Mouse (Mus musculus): Measurements from ENCODE around the gene Ptpn6. TPM values are rescaled to one million over a fixed set of nuclear protein-coding genes. Genes with fewer than 3 reads are reported as not detected.

Ptpn6 gene
- polyA plus RNA-seq, 1 experiment from 2014 or later: 4.9 TPM

DNA sequence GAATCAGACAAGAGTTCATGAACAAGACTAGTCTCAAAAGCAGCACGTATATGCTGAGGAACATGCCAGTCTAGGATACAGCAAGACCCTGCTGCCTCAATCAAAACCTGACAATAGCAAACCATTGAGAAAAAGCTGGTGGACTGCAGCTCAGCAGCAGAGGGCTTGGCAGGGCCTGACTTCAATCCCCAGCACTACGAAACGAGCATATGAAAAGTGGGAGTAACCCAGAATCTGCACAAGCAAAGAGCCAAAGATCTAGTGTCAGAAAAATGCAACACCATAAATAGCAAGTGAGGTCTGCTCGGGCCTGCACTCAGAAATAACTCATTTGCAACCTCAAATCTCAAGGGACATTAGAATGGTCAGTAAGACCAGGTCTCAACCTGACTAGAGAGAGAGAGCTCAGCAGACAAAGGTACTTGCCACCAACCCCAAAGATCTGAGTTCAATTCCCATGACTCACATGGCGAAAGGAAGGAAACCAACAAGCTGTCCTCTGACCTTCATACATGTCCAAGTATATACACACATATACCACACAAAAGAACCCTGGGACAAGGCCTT, 32.4 kb downstream of the Ptpn6 start:
- no peak overlapping the region for H3K9ac ChIP-seq (ENCODE audit: low read depth, low read length)
- peaks cover 22% of the 10 kb centered on the region for H3K36me3 ChIP-seq (ENCODE audit: control insufficient read depth, insufficient read depth, low read length)
- no peak for ATAC-seq
- H3K4me1 ChIP-seq (ENCODE audit: control insufficient read depth, insufficient read depth, low read depth, low read length): peaks cover 12% of the 10 kb centered on the region
- no peak overlapping the region for H3K4me3 ChIP-seq (ENCODE audit: low read length)
- WGBS: 85% methylated on average over 5 of the region's 5 CpGs
- no peaks in the 10 kb centered on the region for H3K9me3 ChIP-seq (ENCODE audit: control insufficient read depth, low read length)
- H3K27ac ChIP-seq (ENCODE audit: low read depth, low read length): no peak overlapping the region
- no peak overlapping the region for H3K4me2 ChIP-seq (ENCODE audit: low read length)
- no peaks in the 10 kb centered on the region for H3K27me3 ChIP-seq (replicated peaks; ENCODE audit: control insufficient read depth, insufficient read depth, low read length)

DNA sequence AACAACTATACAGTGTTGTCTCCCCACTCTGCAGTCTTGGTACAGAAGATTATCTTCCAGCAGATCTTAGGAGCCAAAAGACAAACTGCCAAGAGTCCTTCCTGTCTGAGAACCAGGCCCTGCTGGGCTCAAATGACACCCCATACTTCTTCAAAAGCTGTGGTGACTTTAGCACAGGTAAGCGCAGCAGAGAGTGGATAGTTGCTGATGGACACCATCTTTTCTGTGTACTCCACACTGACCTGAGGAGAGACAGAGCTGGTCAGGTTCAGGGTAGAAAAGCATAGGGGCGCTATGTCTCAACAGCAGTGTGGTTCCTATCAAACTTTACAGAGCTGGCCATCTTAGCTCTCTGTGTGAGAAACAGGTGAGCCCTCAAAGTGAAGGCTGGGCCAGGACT, 34.1 kb downstream of the Ptpn6 start:
- Histone ChIP-seq H3K27me3 (replicated peaks; ENCODE audit: control insufficient read depth, insufficient read depth, low read length) (no peaks in the 10 kb centered on the region), H3K4me2 (ENCODE audit: low read length) (no peak overlapping the region), H3K36me3 (ENCODE audit: control insufficient read depth, insufficient read depth, low read length) (peaks cover 25% of the 10 kb centered on the region), H3K9me3 (ENCODE audit: control insufficient read depth, low read length) (no peaks in the 10 kb centered on the region), H3K4me3 (ENCODE audit: low read length) (no peak overlapping the region), H3K9ac (ENCODE audit: low read depth, low read length) (no peak overlapping the region), H3K4me1 (ENCODE audit: control insufficient read depth, insufficient read depth, low read depth, low read length) (no peaks in the 10 kb centered on the region), H3K27ac (ENCODE audit: low read depth, low read length) (no peak overlapping the region)
- 95% methylated on average over 2 of the region's 2 CpGs for WGBS
- no peak for ATAC-seq

DNA sequence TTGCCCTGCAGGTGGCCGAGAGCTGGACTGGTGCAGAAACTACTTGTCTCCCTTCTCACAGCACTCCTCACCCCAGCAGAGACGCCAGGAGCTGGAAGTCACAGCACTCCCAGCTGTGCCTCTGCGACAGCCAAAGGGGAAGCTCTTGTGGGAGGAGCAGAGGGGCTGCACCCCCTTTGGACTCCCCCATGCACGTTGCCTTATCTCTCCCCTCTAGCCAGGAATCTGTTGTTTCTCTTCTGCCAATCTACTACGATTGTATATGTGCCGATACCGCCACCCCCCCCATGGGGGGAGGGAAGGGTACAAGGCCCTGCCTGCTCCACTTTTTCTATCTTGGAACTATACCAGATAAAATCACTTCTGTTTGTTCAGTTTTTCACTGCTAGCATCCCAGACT, 34.7 kb downstream of the Ptpn6 start:
- H3K36me3 ChIP-seq (ENCODE audit: control insufficient read depth, insufficient read depth, low read length): peaks cover 25% of the 10 kb centered on the region
- H3K4me3 ChIP-seq (ENCODE audit: low read length): no peak overlapping the region
- no peak overlapping the region for H3K4me2 ChIP-seq (ENCODE audit: low read length)
- H3K4me1 ChIP-seq (ENCODE audit: control insufficient read depth, insufficient read depth, low read depth, low read length): no peaks in the 10 kb centered on the region
- no peak overlapping the region for H3K9ac ChIP-seq (ENCODE audit: low read depth, low read length)
- ATAC-seq: no peak
- no peaks in the 10 kb centered on the region for H3K27me3 ChIP-seq (replicated peaks; ENCODE audit: control insufficient read depth, insufficient read depth, low read length)
- WGBS: 79% methylated on average over 7 of the region's 7 CpGs
- no peak overlapping the region for H3K27ac ChIP-seq (ENCODE audit: low read depth, low read length)
- no peaks in the 10 kb centered on the region for H3K9me3 ChIP-seq (ENCODE audit: control insufficient read depth, low read length)

DNA sequence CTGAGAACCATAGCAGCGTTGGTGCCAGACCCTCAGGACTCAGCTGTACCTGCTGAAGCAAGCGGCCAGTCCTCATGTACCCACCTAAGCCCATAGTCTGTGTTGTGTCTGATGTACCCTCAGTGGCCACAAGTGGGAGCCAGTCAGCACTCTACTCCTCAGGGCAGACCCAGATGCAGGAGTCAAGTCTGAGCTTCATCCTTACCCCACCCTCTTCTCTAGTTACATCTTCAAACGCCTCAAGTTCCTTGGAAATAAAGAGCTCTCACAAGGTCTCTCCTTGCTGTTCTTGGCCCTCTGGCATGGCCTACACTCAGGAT, 35.8 kb downstream of the Ptpn6 start:
- Histone ChIP-seq H3K4me3 (ENCODE audit: low read length) (no peak overlapping the region), H3K9me3 (ENCODE audit: control insufficient read depth, low read length) (no peaks in the 10 kb centered on the region), H3K27ac (ENCODE audit: low read depth, low read length) (no peak overlapping the region), H3K4me1 (ENCODE audit: control insufficient read depth, insufficient read depth, low read depth, low read length) (no peaks in the 10 kb centered on the region), H3K27me3 (replicated peaks; ENCODE audit: control insufficient read depth, insufficient read depth, low read length) (no peaks in the 10 kb centered on the region), H3K4me2 (ENCODE audit: low read length) (no peak overlapping the region), H3K9ac (ENCODE audit: low read depth, low read length) (no peak overlapping the region), H3K36me3 (ENCODE audit: control insufficient read depth, insufficient read depth, low read length) (peaks cover 25% of the 10 kb centered on the region)
- peak; percentile 77 for ATAC-seq
- WGBS: 46% methylated on average over 3 of the region's 3 CpGs

DNA sequence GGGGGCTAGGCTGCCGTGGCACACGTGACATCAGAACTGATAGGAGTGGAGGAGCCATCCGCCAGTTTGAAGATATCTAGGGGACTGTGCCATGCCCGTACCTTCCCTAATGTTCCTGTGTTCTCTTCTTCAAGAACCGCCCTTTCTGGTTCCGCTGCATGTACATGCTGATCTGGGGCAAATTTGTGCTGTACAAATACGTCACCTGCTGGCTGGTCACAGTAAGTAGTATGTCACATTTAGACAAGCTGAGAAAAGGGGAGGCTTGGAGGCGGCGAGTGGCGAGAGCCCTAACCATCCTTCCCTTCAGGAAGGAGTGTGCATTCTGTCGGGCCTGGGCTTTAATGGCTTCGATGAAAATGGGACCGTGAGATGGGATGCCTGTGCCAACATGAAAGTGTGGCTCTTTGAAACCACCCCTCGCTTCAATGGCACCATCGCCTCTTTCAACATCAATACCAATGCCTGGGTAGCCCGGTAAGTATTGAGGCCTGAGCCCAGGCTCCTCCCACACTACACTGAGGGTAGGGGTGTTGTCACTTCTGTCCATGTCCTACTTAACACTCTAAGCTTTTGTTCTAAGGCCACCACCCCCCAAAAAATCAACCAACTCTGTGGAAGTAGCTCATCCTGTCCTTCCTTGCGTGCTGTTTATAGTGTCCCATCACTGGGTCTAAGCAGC, 36.3 kb downstream of the Ptpn6 start:
- Histone ChIP-seq H3K27ac (ENCODE audit: low read depth, low read length) (no peak overlapping the region), H3K4me2 (ENCODE audit: low read length) (no peak overlapping the region), H3K9me3 (ENCODE audit: control insufficient read depth, low read length) (no peaks in the 10 kb centered on the region), H3K36me3 (ENCODE audit: control insufficient read depth, insufficient read depth, low read length) (peaks cover 25% of the 10 kb centered on the region), H3K4me3 (ENCODE audit: low read length) (no peak overlapping the region), H3K27me3 (replicated peaks; ENCODE audit: control insufficient read depth, insufficient read depth, low read length) (no peaks in the 10 kb centered on the region), H3K4me1 (ENCODE audit: control insufficient read depth, insufficient read depth, low read depth, low read length) (no peaks in the 10 kb centered on the region), H3K9ac (ENCODE audit: low read depth, low read length) (no peak overlapping the region)
- WGBS: 91% methylated on average over 17 of the region's 17 CpGs
- ATAC-seq: peak; percentile 13; the same call in 1 of the 2 replicates

DNA sequence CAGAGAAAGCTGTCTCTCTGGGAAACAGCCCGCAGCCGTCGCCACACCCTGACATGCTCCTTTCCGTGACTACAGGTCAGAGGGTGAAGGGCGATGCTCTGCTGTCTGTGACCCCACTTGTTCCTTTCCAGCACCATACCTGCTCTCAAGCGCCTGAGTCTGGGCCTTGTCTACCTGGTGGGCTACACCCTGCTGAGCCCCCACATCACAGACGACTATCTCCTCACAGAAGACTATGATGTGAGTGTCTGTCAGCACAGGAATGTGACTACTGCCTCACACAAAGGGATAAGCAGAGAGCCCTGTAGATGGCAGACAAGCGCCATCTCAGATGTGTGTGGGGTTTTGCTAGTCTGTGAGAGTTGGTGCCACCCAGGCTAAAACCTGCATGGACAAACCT, 37.2 kb downstream of the Ptpn6 start:
- no peak for ATAC-seq
- Histone ChIP-seq H3K4me1 (ENCODE audit: control insufficient read depth, insufficient read depth, low read depth, low read length) (no peaks in the 10 kb centered on the region), H3K27ac (ENCODE audit: low read depth, low read length) (no peak overlapping the region), H3K27me3 (replicated peaks; ENCODE audit: control insufficient read depth, insufficient read depth, low read length) (no peaks in the 10 kb centered on the region), H3K4me3 (ENCODE audit: low read length) (no peak overlapping the region), H3K9ac (ENCODE audit: low read depth, low read length) (no peak overlapping the region), H3K9me3 (ENCODE audit: control insufficient read depth, low read length) (no peaks in the 10 kb centered on the region), H3K36me3 (ENCODE audit: control insufficient read depth, insufficient read depth, low read length) (peaks cover 25% of the 10 kb centered on the region), H3K4me2 (ENCODE audit: low read length) (no peak overlapping the region)
- 72% methylated on average over 8 of the region's 8 CpGs for WGBS

DNA sequence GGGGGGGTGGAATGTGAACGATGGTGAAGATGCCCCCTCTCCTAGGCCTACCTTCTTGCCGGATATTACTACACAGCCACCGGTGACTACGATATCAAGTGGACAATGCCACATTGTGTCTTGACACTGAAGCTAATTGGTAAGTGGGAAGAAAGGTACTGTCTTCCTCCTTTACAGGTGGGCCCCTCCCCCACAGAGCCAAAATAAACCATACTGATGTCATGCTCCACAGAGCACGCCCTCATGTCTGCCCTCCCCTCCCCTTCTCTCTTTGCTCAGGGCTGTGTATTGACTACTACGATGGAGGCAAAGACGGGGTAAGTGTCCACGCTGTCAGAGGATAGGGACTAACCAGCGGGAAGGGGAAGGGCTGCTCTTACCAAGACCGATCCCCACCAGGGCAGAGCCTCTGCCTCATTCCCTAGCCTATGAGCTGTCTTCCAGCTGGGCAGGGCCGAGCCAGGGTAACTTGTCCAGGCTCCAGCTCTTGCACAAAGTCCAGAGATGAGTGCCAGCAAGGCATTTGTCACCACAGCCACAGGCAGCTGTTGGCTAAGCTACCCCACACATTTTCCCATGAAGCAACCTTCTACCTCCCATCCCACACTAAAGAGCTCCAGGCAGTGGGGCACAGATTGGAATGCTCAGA, 38.4 kb downstream of the Ptpn6 start:
- Histone ChIP-seq H3K27me3 (replicated peaks; ENCODE audit: control insufficient read depth, insufficient read depth, low read length) (no peaks in the 10 kb centered on the region), H3K4me1 (ENCODE audit: control insufficient read depth, insufficient read depth, low read depth, low read length) (no peaks in the 10 kb centered on the region), H3K36me3 (ENCODE audit: control insufficient read depth, insufficient read depth, low read length) (peaks cover 21% of the 10 kb centered on the region), H3K4me3 (ENCODE audit: low read length) (no peak overlapping the region), H3K4me2 (ENCODE audit: low read length) (no peak overlapping the region), H3K9ac (ENCODE audit: low read depth, low read length) (no peak overlapping the region), H3K9me3 (ENCODE audit: control insufficient read depth, low read length) (no peaks in the 10 kb centered on the region), H3K27ac (ENCODE audit: low read depth, low read length) (no peak overlapping the region)
- WGBS: 80% methylated on average over 11 of the region's 11 CpGs
- ATAC-seq: peak; percentile 46; the same call in 1 of the 2 replicates

DNA sequence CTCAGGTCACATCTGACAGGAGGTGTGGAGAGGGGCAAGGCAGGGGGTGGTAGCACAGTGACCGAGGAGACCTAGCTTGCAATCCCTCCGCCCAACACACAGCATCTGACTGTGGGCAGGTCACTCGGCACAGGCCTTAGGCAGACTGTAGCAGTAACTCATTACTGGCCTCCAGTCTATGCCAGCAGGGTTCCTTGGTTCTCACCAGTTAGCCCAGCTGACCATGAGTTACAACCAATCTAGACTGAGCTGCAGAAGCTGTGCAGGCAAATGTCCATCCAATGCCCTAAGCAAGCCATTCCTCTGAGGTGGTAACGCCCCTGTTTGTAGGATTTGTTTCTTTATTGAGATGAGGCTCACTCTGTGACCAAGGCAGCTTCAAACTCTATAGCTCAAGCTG, 39.1 kb downstream of the Ptpn6 start:
- Histone ChIP-seq H3K36me3 (ENCODE audit: control insufficient read depth, insufficient read depth, low read length) (peaks cover 18% of the 10 kb centered on the region), H3K4me1 (ENCODE audit: control insufficient read depth, insufficient read depth, low read depth, low read length) (no peaks in the 10 kb centered on the region), H3K4me2 (ENCODE audit: low read length) (no peak overlapping the region), H3K4me3 (ENCODE audit: low read length) (no peak overlapping the region), H3K27ac (ENCODE audit: low read depth, low read length) (no peak overlapping the region), H3K9ac (ENCODE audit: low read depth, low read length) (no peak overlapping the region), H3K27me3 (replicated peaks; ENCODE audit: control insufficient read depth, insufficient read depth, low read length) (no peaks in the 10 kb centered on the region), H3K9me3 (ENCODE audit: control insufficient read depth, low read length) (no peaks in the 10 kb centered on the region)
- no peak for ATAC-seq
- 86% methylated on average over 4 of the region's 4 CpGs for WGBS

DNA sequence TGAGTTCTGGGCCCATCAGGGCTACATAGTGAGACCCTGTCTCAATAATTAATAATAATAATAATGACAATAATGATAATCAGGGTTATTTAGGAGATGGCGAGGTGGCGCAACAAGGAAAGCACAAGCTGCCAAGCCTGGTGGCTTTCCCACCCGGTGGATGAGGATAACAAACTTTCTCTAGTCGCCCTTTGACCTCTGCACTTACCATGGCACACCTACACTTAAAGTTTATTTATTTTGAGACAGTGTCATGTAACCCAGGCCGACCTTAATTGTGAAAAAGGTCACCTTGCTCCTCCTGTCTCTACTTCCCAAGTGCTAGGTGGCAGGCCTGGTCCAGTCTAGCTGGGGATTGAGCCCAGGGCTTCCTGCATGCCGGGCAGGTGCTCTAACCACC, 39.8 kb downstream of the Ptpn6 start:
- WGBS: 83% methylated on average over 6 of the region's 6 CpGs
- H3K27ac ChIP-seq (ENCODE audit: low read depth, low read length): no peak overlapping the region
- no peak overlapping the region for H3K4me2 ChIP-seq (ENCODE audit: low read length)
- no peaks in the 10 kb centered on the region for H3K4me1 ChIP-seq (ENCODE audit: control insufficient read depth, insufficient read depth, low read depth, low read length)
- no peak overlapping the region for H3K4me3 ChIP-seq (ENCODE audit: low read length)
- H3K27me3 ChIP-seq (replicated peaks; ENCODE audit: control insufficient read depth, insufficient read depth, low read length): no peaks in the 10 kb centered on the region
- H3K9me3 ChIP-seq (ENCODE audit: control insufficient read depth, low read length): no peaks in the 10 kb centered on the region
- ATAC-seq: no peak
- peaks cover 12% of the 10 kb centered on the region for H3K36me3 ChIP-seq (ENCODE audit: control insufficient read depth, insufficient read depth, low read length)
- H3K9ac ChIP-seq (ENCODE audit: low read depth, low read length): no peak overlapping the region
